Mouse (Mus musculus): ENCODE measurements around the gene Meox2. TPM values are rescaled to one million over a fixed set of nuclear protein-coding genes. Genes with fewer than 3 reads are reported as not detected.
"Not testable (repeated sequence)": the region's sequence is repeated elsewhere in the genome, so short reads cannot be mapped to it uniquely, and the experiment has no call there.

Meox2 gene
- total RNA-seq (2021) = not detected
- long read RNA-seq, experiment 1 = 0 reads
- long read RNA-seq, experiment 2 = 0 reads

DNA sequence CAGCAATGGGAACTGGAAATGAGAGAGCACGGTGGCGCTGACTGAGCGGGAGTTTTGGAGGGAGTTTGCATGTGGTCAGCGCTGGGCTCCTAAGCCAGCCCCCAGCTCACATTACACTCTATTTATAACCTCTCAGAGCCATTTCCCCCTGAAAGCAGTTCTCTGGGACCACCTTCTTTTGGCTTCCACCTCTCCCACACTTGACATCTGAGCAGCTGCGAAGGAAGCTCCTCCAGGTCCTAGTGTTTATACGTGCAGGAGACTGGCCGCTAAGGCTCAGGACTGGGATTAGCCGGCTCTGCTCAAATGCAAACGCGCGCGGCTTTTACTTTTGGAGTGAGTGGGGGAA, at the start of gene Meox2:
TSS of gene Meox2 (plus strand) at position 151 of the 349 bp plus-strand sequence.
- DNase-seq (ENCODE audit: low spot score in 2 of 2) = no peak

DNA sequence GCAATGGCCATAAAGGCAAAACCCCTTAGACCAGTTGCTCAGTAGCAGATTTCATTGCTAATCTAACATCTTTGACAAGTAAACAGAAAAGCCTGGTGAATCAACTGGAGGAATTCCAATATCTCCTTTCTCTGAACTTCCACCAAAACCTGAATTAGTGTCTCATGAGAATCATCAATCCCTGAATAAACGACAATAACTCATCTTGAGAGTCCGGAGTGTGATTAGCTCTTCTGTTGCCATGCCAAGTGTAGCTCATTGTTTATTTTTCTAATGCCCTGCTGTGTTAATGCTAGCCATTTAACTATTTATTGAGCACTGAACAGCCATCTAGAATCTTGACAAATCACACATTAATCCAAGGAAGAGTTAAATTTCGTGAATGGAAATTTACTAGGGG, 35.7 kb upstream of the Meox2 start:
- DNase-seq (ENCODE audit: low spot score in 2 of 2) = no peak

DNA sequence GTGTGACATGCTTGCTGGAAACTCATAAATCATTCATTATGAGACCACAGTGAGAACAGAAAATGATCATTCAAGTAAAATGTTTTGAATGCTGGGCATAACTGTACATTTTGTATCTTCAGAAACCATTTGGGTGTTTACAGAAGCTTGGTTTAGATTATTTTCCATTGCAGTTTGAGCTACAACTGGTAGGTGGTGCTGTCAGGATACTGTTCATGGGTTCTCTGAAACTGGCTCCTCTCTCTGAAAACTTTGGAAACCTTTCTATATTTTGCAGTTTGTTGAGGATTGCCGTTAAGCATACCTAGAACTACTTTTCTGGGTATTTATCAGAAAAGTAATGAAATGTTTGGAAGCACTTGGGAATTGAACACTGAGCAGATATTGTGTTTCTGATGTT, 31.0 kb upstream of the Meox2 start:
- DNase-seq (ENCODE audit: low spot score in 2 of 2) = peak in 1 of 2 experiments; percentile 9

DNA sequence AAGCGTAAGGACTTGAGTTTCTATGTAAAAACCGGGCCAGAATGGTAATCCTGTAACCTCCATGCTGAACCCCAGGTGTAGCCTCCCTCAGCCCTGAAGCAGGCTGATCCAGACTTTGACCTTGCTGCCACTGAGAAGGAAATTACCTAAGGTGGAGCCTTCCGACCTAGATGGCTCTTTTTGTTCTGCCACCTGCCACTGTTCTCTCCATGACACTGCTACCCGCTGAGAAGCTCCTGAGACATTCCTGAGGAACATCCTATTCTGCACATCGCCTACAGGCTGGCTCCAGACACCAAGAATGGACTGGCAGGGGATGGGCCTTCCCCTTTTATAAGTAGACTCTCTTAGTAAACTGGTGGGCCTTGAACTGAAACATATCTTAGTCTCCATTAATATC, 28.3 kb upstream of the Meox2 start:
- DNase-seq (ENCODE audit: low spot score in 2 of 2) = not testable (repeated sequence)

DNA sequence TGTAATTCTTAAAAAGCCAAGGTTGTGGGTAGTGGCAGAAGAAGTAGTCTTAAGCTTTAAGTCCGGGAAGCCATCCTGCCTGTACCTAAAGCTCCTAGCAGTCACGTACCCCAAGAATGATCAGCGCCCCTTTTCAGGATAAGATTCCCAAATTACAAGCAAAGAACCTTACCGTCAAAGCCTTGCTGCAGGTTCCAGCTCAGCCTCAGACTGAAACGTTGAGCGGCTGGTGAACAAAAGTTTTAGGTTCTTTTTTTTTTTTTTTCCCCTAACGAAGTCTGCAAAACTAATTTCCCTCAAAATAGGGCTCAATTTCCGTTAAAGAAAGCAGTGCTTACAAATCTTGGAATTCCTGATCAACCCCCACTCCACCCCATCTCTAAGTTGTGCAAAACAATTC, 1.8 kb upstream of the Meox2 start:
- no peak for DNase-seq (ENCODE audit: low spot score in 2 of 2)

DNA sequence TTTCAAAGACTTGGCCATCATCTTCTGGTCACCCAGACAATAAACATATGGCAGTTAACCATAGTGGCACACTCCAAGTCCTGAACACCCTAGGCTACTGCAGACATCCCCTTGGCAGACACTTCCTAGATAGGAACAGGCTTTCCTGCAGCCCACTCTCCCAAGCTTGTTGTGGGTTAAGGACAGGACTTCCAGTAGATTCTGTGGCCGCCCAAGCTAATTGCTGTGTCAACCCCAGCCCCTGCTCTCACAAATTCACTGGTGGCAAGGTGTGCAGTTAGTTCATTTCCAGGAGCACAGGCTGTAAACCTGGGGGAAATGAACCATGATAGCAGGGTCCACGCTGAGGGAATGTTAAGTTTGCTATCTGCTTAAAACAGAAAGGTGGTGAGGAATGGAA, 1.2 kb upstream of the Meox2 start:
- DNase-seq (ENCODE audit: low spot score in 2 of 2) = no peak

DNA sequence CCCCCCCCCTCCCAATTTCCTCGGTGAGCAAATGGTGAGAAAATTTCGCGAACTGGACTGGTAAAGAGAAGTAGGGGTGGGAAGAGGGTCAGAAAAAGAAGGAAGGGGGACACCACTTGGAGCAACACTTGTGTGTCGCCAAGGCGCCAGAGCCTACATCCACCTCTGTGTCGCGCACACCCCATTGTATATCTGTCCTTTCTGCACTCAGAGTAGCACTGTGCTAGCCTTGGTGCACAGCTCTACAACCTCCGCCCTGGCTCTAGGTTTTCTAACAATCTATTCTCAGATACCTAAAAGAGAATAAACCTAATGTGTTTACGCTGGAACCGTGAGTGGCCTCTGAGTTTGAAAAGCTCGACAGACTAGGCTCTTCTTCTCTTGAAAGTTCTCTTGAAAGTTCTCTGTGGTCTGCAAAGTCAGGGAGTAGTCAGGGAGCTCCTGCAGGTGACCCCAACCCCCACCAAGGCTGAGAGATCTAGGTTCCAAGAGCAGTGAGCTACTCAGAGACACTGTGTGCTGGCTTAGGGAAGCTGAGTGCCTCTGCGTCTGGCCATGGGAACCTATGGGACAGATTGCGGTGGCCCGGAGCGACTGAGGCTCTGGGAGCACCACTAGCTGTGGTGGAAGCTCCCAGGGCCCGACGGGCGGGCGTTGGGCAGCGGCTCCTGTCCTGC, 489 bp upstream of the Meox2 start:
- no peak for DNase-seq (ENCODE audit: low spot score in 2 of 2)

DNA sequence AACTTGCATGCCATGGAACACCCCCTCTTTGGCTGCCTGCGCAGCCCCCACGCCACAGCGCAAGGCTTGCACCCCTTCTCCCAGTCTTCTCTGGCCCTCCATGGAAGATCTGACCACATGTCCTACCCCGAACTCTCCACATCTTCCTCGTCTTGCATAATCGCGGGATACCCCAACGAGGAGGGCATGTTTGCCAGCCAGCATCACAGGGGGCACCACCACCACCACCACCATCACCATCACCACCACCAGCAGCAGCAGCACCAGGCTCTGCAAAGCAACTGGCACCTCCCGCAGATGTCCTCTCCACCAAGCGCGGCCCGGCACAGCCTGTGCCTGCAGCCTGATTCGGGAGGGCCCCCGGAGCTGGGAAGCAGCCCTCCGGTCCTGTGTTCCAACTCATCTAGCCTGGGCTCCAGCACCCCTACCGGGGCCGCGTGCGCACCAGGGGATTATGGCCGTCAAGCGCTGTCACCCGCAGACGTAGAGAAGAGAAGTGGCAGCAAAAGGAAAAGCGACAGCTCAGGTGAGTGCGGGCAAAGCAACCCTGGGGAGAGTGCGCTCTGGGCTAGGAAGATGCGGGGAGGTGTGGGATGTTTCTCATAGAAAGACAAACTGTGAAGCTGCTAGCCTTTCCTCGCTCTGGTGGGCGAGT, 606 bp downstream of the Meox2 start:
- peak in 1 of 2 experiments; percentile 3 for DNase-seq (ENCODE audit: low spot score in 2 of 2)

DNA sequence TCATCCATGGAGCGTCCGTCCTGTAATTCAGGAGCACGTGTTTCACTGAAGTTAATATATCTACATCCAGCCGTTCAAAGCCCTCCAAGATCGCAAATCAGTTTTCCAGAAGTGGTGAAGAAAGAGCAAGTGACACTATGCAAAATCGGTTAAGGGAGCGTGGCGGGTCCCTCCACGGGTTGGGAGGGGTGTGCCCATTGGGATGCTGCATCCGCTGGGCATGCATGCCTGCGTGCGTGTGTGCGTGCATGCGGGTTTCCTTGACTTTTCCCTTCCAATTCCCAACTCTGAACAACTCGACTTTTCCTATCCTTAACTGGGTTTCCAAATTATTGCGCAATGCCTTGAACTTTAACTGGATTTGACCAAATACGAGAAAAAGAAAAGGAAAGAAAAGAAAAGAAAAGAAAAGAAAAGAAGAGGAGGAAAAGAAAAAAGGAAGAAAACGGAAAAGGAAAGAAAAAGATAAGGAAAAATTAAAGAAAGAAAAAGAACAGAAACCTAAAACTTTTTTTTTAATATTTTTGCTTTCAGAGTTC, 1.2 kb downstream of the Meox2 start:
- no peak for DNase-seq (ENCODE audit: low spot score in 2 of 2)

DNA sequence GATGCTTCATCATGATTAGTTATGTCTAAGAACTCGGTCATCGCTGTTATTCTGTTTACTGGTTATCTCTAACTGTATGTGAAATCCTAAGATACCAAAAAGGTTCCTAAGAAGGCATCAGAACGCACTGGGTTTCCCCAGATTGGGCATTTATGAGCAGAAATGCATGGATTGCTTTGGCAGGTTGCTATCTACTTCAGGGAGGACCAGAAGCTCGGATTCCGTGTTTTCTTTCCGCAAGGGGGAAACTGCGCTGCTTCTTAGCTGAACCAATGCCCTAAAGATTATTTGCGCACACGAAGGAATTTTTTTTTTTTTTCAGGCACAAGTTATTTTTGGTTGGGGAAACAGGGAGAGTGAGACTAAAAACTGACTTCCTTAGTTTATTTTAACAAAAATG, 2.6 kb downstream of the Meox2 start:
- no peak for DNase-seq (ENCODE audit: low spot score in 2 of 2)

DNA sequence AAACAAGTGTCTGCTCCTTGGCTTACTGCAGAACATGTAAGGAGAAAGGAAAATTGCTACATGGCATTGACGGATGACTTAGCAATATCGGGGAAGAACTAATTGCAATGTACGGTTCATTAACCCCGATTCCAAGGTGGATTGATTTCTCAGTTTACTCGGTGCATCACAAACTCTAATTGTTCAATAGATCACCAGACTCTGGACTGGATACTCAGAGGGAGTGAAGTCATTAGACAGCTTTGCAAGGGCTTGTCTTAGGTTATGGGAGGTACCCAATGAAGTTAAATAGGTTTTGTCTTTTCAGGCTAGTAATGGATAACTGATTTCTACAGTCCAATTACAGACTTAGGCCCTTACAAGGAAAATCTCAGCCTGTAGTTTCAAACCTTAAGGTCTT, 10.9 kb downstream of the Meox2 start:
- no peak for DNase-seq (ENCODE audit: low spot score in 2 of 2)

DNA sequence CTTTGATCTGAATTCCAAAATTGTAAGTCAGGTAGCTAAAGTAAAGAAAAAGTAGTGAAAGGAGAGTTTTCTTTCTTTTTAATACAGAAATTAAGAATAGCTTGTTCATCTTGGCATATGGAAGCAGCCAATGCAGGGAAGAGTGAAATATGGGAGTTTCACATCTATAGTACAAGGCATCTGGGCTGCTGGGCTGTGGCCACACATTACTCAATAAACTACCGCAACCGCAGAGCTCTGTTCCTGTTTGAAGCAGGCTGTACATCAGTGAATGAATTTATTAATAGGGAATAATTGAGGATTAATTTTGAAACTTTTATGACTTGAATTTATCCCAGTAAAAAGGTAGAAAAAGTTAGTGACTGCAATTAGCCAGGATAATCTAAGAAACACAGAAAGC, 15.4 kb downstream of the Meox2 start:
- DNase-seq (ENCODE audit: low spot score in 2 of 2) = no peak

DNA sequence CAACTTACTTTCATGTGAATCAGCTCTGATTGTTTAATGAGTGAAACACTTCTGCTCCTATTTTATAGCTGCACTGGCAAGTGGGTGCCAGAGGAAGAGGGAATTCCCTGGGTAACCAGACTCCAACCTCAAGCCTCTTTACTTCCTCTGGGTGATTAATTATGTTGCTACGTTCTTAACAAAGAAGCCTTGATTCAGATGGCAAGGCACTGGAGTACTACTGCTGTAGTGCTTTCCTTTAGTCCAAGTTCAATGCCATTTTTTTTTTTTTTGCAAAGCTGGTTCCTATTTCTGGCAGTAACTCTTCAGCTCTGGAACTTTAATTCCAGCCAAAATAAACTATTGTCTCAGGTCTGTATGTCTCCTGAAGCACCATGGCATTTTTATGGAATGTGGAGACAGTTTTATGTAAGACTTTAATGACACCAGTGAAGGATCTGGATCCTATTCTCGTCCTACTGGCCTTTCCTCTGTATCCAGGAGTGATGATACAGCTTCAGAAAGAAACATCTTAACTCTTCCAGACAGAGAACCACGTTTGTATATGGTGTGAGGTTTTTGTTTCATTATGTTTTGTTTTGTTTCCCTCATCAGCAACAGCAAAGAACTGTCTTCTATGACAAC, 33.9 kb downstream of the Meox2 start:
- DNase-seq (ENCODE audit: low spot score in 2 of 2) = no peak

DNA sequence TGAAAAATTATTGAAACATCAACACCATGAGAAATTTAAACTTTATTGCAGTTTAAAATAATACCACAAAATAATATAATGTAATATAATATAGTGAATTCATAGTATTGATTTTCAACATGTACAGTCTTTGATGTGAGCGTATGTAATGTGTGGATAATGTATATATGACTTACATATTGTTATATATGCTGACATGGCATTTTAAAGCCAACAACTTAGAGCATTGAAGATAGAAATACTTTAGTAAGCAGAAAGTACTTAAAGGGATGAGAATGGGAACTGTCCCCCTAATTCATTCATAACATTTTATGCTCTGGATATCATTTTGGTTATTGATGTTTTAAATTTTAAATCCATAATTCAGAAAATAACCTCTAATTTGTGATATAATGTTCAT, 35.5 kb downstream of the Meox2 start:
- DNase-seq (ENCODE audit: low spot score in 2 of 2) = no peak

DNA sequence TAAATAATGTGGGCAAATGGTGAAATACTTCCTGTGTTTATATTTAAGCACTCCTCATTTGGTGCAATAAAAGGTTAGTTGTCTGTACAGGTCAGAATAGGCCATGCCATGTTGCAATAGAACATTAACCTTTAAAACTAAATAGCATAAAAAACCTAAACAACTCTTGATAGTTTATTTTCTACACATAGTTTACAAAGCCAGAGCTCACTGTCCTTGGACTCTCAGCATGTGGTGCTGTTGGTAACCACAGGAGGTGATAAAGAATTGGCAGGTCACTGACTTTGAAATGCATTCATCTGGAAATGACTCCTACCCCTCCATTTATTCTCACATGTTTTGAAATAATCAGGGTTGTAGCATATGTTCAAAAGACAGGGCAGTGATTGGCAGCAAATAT, 59.4 kb downstream of the Meox2 start:
- DNase-seq (ENCODE audit: low spot score in 2 of 2) = no peak

DNA sequence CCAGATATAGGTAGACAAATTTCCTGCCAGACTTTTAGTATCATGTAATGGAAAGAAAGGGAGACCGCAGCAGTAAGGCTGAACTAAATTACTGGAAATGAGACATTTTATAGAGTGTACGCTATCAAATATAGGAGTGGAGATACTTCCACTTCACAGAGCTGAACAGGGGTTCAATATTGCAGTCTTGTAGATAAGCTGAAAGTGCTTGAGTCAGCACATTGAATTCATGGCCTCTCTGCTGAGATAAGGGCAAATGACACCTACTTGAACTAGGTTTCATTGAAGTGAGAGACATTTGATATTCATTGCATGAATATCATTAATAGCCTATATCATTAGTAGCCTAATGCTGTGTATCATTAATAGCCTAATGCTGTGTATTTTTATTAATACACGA, 65.0 kb downstream of the Meox2 start:
- DNase-seq (ENCODE audit: low spot score in 2 of 2) = no peak

DNA sequence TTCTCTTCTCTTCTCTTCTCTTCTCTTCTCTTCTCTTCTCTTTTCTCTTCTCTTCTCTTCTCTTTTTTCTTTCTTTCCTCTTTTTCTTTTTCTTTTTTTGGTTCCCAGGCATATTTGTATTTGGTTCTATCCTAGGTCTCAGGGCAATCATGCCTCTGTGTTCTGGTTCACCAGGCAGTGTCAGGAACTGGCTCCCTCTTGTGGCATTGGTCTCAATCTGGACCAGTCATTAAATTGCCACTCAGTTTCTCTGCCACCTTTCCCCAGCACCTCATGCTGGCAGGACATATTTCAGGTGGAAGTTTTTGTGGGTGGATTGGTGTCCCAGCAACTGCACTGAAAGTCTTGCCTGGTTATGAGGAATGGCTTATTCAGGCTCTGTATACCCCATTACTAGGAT, 75.3 kb downstream of the Meox2 start:
- DNase-seq (ENCODE audit: low spot score in 2 of 2) = no peak

DNA sequence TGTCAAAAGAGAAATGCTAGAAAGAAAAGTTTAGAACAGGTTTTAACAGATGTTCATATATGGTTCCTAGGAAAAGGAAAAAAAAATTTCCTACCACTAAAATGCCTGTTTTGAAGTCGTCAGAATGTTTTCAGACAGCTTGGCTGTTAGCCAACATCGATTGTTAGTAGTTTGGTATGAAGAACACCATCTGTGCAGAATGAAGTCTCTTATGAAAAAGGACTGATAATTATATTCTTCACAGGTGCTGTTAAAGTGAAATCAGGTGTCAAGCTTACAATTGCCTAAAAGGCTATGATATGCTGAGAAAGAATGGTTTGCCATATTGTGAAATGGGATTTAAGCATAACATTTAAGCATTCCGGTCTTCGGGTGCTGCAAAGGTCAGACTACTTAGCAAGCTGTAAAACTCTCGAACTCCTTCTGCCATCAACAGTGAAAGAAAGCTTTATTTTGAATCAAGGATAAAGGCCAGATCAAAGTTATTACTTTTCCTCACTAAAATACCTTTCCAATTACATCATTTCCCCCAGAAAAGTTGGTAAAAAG, 80.7 kb downstream of the Meox2 start:
- peak in 1 of 2 experiments; percentile 11 for DNase-seq (ENCODE audit: low spot score in 2 of 2)

Data from layer of hippocampus, postnatal 14 days (tissue).